Mouse (Mus musculus) liver, embryonic 14.5 days (tissue): ENCODE measurements around the gene Gadd45a.

Experiments
- CTCF ChIP-seq: IDR thresholded peaks from 2 replicates; pipeline ENCODE4 v1.5.1; 2016; ENCODE audit warnings: antibody characterized with exemption, low read depth, control low read depth
- EP300 ChIP-seq: IDR thresholded peaks from 2 replicates; pipeline ENCODE4 v1.6.1; 2016; ENCODE audit warnings: antibody characterized with exemption, low read depth

DNA sequence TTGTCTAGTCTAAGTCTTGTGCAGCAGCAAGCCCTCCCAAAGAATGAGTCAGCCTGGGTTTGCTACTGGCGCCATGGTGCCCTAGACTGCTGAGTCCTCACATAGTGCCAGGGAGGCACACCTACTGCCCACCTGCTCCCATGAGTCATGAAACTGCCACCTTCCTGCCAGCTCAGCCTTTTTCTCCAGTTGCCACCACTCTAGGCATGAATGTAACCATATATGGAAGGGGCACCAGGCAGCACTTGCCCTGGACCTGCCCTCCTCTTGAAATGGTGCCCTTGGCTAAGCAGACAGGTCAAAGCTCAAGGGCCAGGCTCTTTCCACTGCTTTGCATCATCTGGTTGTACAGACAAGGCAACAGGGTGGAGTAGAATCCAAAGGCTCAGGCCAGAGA is 22.6 kb downstream of the Gadd45a start:
- no peak for TF ChIP-seq CTCF
- no peak for TF ChIP-seq EP300
